Mouse (Mus musculus) limb, embryonic 14.5 days (tissue): Measurements from ENCODE around the gene Glrx. TPM values are rescaled to one million over a fixed set of nuclear protein-coding genes. Genes with fewer than 3 reads are reported as not detected.

Experiments used
- ATAC-seq: fragments of 200-750 bp; cut with Nextera tagmentation; 2 replicates; pipeline ENCODE4 v1.8.0; 2017; ENCODE audit warnings: low read depth, moderate number of reproducible peaks, moderate TSS enrichment; ENCODE audit not compliant: low FRiP score
- DNase-seq: peaks from one replicate; pipeline ENCODE4 v3.0.0-alpha.2; 2015; ENCODE audit warnings: low spot score
- H3K27ac ChIP-seq: fragments of 300-500 bp; sonication (generic); replicated peaks from 2 replicates; pipeline ENCODE4 v1.5.1; 2014; ENCODE audit warnings: low read depth, mild to moderate bottlenecking, low read length, moderate library complexity, mixed read lengths
- H3K27me3 ChIP-seq: fragments of 300-500 bp; sonication (generic); 2 replicates; pipeline ENCODE4 v1.6.1; 2014; ENCODE audit warnings: low read length, mixed read lengths; ENCODE audit not compliant: control insufficient read depth, insufficient read depth
- H3K36me3 ChIP-seq: fragments of 300-500 bp; sonication (generic); 2 replicates; pipeline ENCODE4 v1.6.1; 2014; ENCODE audit warnings: mild to moderate bottlenecking, low read length, moderate library complexity, mixed read lengths; ENCODE audit not compliant: control insufficient read depth, insufficient read depth
- H3K4me1 ChIP-seq: fragments of 300-500 bp; sonication (generic); 2 replicates; pipeline ENCODE4 v1.6.1; 2014; ENCODE audit warnings: antibody characterized with exemption, low read length, mixed read lengths; ENCODE audit not compliant: control insufficient read depth, insufficient read depth
- H3K4me2 ChIP-seq: fragments of 300-500 bp; sonication (generic); replicated peaks from 2 replicates; pipeline ENCODE4 v1.6.1; 2014; ENCODE audit warnings: low read depth, mild to moderate bottlenecking, low read length, moderate library complexity; ENCODE audit not compliant: severe bottlenecking
- H3K4me3 ChIP-seq: fragments of 300-500 bp; sonication (generic); replicated peaks from 2 replicates; pipeline ENCODE4 v1.5.1; 2014; ENCODE audit warnings: low read length
- H3K9ac ChIP-seq: fragments of 300-500 bp; sonication (generic); 2 replicates; pipeline ENCODE4 v1.6.1; 2014; ENCODE audit warnings: mild to moderate bottlenecking, low read depth, low read length, moderate library complexity; ENCODE audit not compliant: severe bottlenecking
- H3K9me3 ChIP-seq: fragments of 300-500 bp; sonication (generic); 2 replicates; pipeline ENCODE4 v1.6.1; 2016; ENCODE audit warnings: low read length; ENCODE audit not compliant: control insufficient read depth
- POLR2A ChIP-seq: fragments of 200-500 bp; IDR thresholded peaks from 2 replicates; pipeline ENCODE4 v1.8.0; 2012; ENCODE audit warnings: inconsistent platforms, mild to moderate bottlenecking, moderate library complexity, borderline replicate concordance; ENCODE audit not compliant: insufficient read depth, insufficient read length; ENCODE audit errors: extremely low read depth
- WGBS: fragments of 180-500 bp; shearing (Covaris S2); extraction: QIAGEN DNeasy Blood & Tissue Kit; methylation state at CpG from one replicate; pipeline ENCODE4 v1.1.7; 2014; 5-methylcytosine and 5-hydroxymethylcytosine counted together
- polyA plus RNA-seq, 2 experiments: library from polyadenylated mRNA; depleted of rRNA in 1 of 2; stranded (reverse) in 1 of 2; unstranded in 1 of 2; fragments of >200 nt; fragmentation: Nextera tagmentation in 1 of 2; extraction: Ambion mirVana in 1 of 2; gene quantifications; 2 replicates each; pipeline versions ENCODE4 v1.2.1 to v1.2.3; 2012 to 2014

Gene Glrx
- polyA plus RNA-seq, 2 experiments, result 27.4 to 50.1 TPM

- no peak for ATAC-seq
- 92% methylated on average over 3 of the region's 3 CpGs for WGBS
- Histone ChIP-seq H3K4me3 (no peak overlapping the region), H3K4me2 (no peak overlapping the region), H3K4me1 (no peaks in the 10 kb centered on the region), H3K36me3 (peaks cover 40% of the 10 kb centered on the region), H3K27ac (no peak overlapping the region), H3K9me3 (no peaks in the 10 kb centered on the region), H3K9ac (no peak overlapping the region), H3K27me3 (no peaks in the 10 kb centered on the region)
- no peak for DNase-seq
- no peak for TF ChIP-seq POLR2A
These were observed 52.6 kb downstream of the Glrx start for GRCm38 (mm10) chr13:75892291-75892690.

- Histone ChIP-seq H3K36me3 (peaks cover 40% of the 10 kb centered on the region), H3K4me2 (no peak overlapping the region), H3K27ac (no peak overlapping the region), H3K4me3 (no peak overlapping the region), H3K9ac (no peak overlapping the region), H3K4me1 (no peaks in the 10 kb centered on the region), H3K9me3 (no peaks in the 10 kb centered on the region), H3K27me3 (no peaks in the 10 kb centered on the region)
- WGBS, result 89% methylated on average over 6 of the region's 6 CpGs
- ATAC-seq (no peak), DNase-seq (no peak)
- no peak for TF ChIP-seq POLR2A
These were observed 53.2 kb downstream of the Glrx start for GRCm38 (mm10) chr13:75892876-75893275.

Other genes with a start within 250 kb of the Glrx start
- gene Ell2, start 133.1 kb upstream of the Glrx start, polyA plus RNA-seq (2012; rRNA removed), result 6.4 and 7.7 TPM in 2 replicates
- gene Ell2, start 133.1 kb upstream of the Glrx start, polyA plus RNA-seq (2014; fragmentation: Nextera tagmentation; extraction: Ambion mirVana), result 9.4 and 9.9 TPM in 2 replicates
- gene Rhobtb3, start 104.1 kb downstream of the Glrx start, polyA plus RNA-seq (2012; rRNA removed), result 30.7 and 31.7 TPM in 2 replicates
- gene Rhobtb3, start 104.1 kb downstream of the Glrx start, polyA plus RNA-seq (2014; fragmentation: Nextera tagmentation; extraction: Ambion mirVana), result 53.3 and 56.7 TPM in 2 replicates
- gene Spata9, start 127.3 kb downstream of the Glrx start, polyA plus RNA-seq (2012; rRNA removed), result 0.24 TPM in 1 of 2 replicates, not detected in the other
- gene Spata9, start 127.3 kb downstream of the Glrx start, polyA plus RNA-seq (2014; fragmentation: Nextera tagmentation; extraction: Ambion mirVana), result 0.28 and 0.50 TPM in 2 replicates
- 8.6 and 11.0 TPM in 2 replicates for gene Rfesd, start 178.9 kb downstream of the Glrx start, polyA plus RNA-seq (2012; rRNA removed)
- gene Rfesd, start 178.9 kb downstream of the Glrx start, polyA plus RNA-seq (2014; fragmentation: Nextera tagmentation; extraction: Ambion mirVana), result 20.6 and 21.3 TPM in 2 replicates
- 0.04 and 0.05 TPM in 2 replicates for gene Gpr150, start 217.1 kb downstream of the Glrx start, polyA plus RNA-seq (2012; rRNA removed)
- 0.08 TPM in 1 of 2 replicates, not detected in the other for gene Gpr150, start 217.1 kb downstream of the Glrx start, polyA plus RNA-seq (2014; fragmentation: Nextera tagmentation; extraction: Ambion mirVana)